Mouse (Mus musculus) large intestine, adult 2 months (tissue): ENCODE measurements at regions not wholly inside any gene's neighbourhood (a gene's known extent, or its start where the extent isn't known, plus 50 kb on each side); places are given as distances from the start of the nearest gene placed in this dataset.

Experiments used
- DNase-seq: peaks from one replicate; pipeline ENCODE4 v3.0.0-alpha.2; 2012; ENCODE audit warnings: low read depth, low spot score
- WGBS: fragments of 180-500 bp; shearing (Covaris S2); methylation state at CpG from one replicate; pipeline ENCODE4 v1.1.7; 2018; 5-methylcytosine and 5-hydroxymethylcytosine counted together

GRCm38 (mm10) chr19:32935638-32936037, 178.3 kb downstream of the Pten start:
- WGBS = 89% methylated on average over 5 of the region's 5 CpGs
- DNase-seq = no peak

- WGBS = 88% methylated on average over 6 of the region's 6 CpGs
- DNase-seq = no peak
These were observed 180.3 kb downstream of the Pten start for GRCm38 (mm10) chr19:32937591-32937990.

GRCm38 (mm10) chr19:32939692-32940091, 182.4 kb downstream of the Pten start:
- 74% methylated on average over 5 of the region's 5 CpGs for WGBS
- DNase-seq = no peak

- WGBS = 71% methylated on average over 6 of the region's 6 CpGs
- no peak for DNase-seq
These were observed 183.5 kb downstream of the Pten start for GRCm38 (mm10) chr19:32940806-32941205.

- no peak for DNase-seq
- 88% methylated on average over 2 of the region's 2 CpGs for WGBS
These were observed 186.4 kb downstream of the Pten start for GRCm38 (mm10) chr19:32943594-32944230.

GRCm38 (mm10) chr19:32947081-32947855, 190.0 kb downstream of the Pten start:
- no peak for DNase-seq
- WGBS = 70% methylated on average over 12 of the region's 12 CpGs

- no peak for DNase-seq
- 41% methylated on average over 3 of the region's 3 CpGs for WGBS
These were observed 193.0 kb downstream of the Pten start for GRCm38 (mm10) chr19:32950252-32950651.

GRCm38 (mm10) chr19:32950794-32951193, 193.5 kb downstream of the Pten start:
- WGBS = 95% methylated on average over 1 of the region's 1 CpGs
- DNase-seq = no peak

- no peak for DNase-seq
- 85% methylated on average over 4 of the region's 4 CpGs for WGBS
These were observed 195.1 kb downstream of the Pten start for GRCm38 (mm10) chr19:32952425-32952824.

- DNase-seq = no peak
- WGBS = 26% methylated on average over 11 of the region's 11 CpGs
These were observed 195.8 kb downstream of the Pten start for GRCm38 (mm10) chr19:32952928-32953687.

- DNase-seq = no peak
- 36% methylated on average over 4 of the region's 4 CpGs for WGBS
These were observed 196.8 kb downstream of the Pten start for GRCm38 (mm10) chr19:32954001-32954605.

GRCm38 (mm10) chr19:32954942-32955341, 197.6 kb downstream of the Pten start:
- 98% methylated on average over 3 of the region's 3 CpGs for WGBS

GRCm38 (mm10) chr19:32956143-32956915, 199.0 kb downstream of the Pten start:
- WGBS = 36% methylated on average over 9 of the region's 9 CpGs

More at GRCm38 (mm10) chr19:32954942-32955341, 197.6 kb downstream of the Pten start:
- no peak for DNase-seq

GRCm38 (mm10) chr19:32956916-32957558, 199.7 kb downstream of the Pten start:
- WGBS = 16% methylated on average over 13 of the region's 13 CpGs
- no peak for DNase-seq

More at GRCm38 (mm10) chr19:32956143-32956915, 199.0 kb downstream of the Pten start:
- DNase-seq = no peak

- no peak for DNase-seq
- 85% methylated on average over 4 of the region's 4 CpGs for WGBS
These were observed 201.0 kb downstream of the Pten start for GRCm38 (mm10) chr19:32958276-32958675.

- DNase-seq = no peak
These were observed 201.5 kb downstream of the Pten start for GRCm38 (mm10) chr19:32958791-32959190.

GRCm38 (mm10) chr19:32959844-32960195, 202.5 kb downstream of the Pten start:
- peak; percentile 94 for DNase-seq
- 27% methylated on average over 5 of the region's 5 CpGs for WGBS

More at GRCm38 (mm10) chr19:32958791-32959190, 201.5 kb downstream of the Pten start:
- WGBS = 91% methylated on average over 4 of the region's 4 CpGs

- 30% methylated on average over 9 of the region's 9 CpGs for WGBS
- DNase-seq = no peak
These were observed 203.1 kb downstream of the Pten start for GRCm38 (mm10) chr19:32960196-32960947.
